Mouse (Mus musculus) regulatory T cell (primary cell): ENCODE data around the gene Cenpx.

Source experiments
- in situ Hi-C: fragments of 300-600 bp; cut with MboI, MseI; formaldehyde crosslinking; loops from one replicate; pipeline ENCODE4 v1.15.1; 2025; ENCODE audit warnings: high pct_unique_total_duplicates

Gene Cenpx

DNA sequence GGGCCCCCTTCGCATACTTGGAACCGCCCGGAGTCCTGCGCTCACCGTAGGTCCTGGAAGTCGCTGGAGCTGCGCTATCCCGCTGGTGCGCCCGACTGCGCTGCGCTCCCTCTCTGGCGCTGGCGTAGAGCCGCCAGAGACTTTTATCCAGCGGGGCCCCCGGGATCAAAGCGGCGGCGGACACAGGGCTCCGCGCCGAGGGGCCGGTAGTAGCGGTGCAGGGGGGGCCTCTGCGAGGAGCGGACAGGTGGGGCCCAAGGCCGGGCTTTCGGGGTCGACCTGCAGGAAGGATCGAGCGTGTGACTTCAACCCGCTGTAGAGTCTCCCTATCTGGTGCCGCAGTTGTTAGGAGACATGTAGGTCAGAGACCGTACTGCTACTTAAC lies 52.5 kb downstream of the Cenpx start, which contains the start of gene Notum:
TSS of gene Notum (minus strand) at position 100 of the 385 bp plus-strand sequence.
- in situ Hi-C loops, result no loop called here
